Mouse (Mus musculus) midbrain, embryonic 11.5 days (tissue): Measurements from ENCODE around the gene Ptpra. TPM values are rescaled to one million over a fixed set of nuclear protein-coding genes. Genes with fewer than 3 reads are reported as not detected.

ENCODE experiments used
- ATAC-seq: fragments of 200-750 bp; cut with Nextera tagmentation; 2 replicates; pipeline ENCODE4 v1.8.0; 2017; ENCODE audit warnings: moderate TSS enrichment, moderate library complexity; ENCODE audit not compliant: low FRiP score
- DNase-seq: peaks from one replicate; pipeline ENCODE4 v3.0.0; 2015; ENCODE audit warnings: low spot score; ENCODE audit errors: missing footprints
- H3K27ac ChIP-seq: fragments of 300-500 bp; sonication (generic); 2 replicates; pipeline ENCODE4 v1.5.1; 2014; ENCODE audit warnings: low read depth, low read length
- H3K27me3 ChIP-seq: fragments of 300-500 bp; sonication (generic); 2 replicates; pipeline ENCODE4 v1.6.1; 2014; ENCODE audit warnings: mild to moderate bottlenecking, low read length, moderate library complexity, mixed read lengths; ENCODE audit not compliant: control insufficient read depth, insufficient read depth
- H3K36me3 ChIP-seq: fragments of 300-500 bp; sonication (generic); 2 replicates; pipeline ENCODE4 v1.6.1; 2014; ENCODE audit warnings: mild to moderate bottlenecking, low read length, moderate library complexity, mixed read lengths; ENCODE audit not compliant: control insufficient read depth, insufficient read depth
- H3K4me1 ChIP-seq: fragments of 300-500 bp; sonication (generic); 2 replicates; pipeline ENCODE4 v1.6.1; 2014; ENCODE audit warnings: low read length; ENCODE audit not compliant: control insufficient read depth, insufficient read depth
- H3K4me2 ChIP-seq: fragments of 300-500 bp; sonication (generic); 2 replicates; pipeline ENCODE4 v1.6.1; 2014; ENCODE audit warnings: mild to moderate bottlenecking, moderate library complexity
- H3K4me3 ChIP-seq: fragments of 300-500 bp; sonication (generic); 2 replicates; pipeline ENCODE4 v1.5.1; 2014; ENCODE audit warnings: low read depth, low read length
- H3K9ac ChIP-seq: fragments of 300-500 bp; sonication (generic); 2 replicates; pipeline ENCODE4 v1.6.1; 2014; ENCODE audit warnings: low read length
- H3K9me3 ChIP-seq: fragments of 300-500 bp; sonication (generic); 2 replicates; pipeline ENCODE4 v1.6.1; 2016; ENCODE audit warnings: low read length; ENCODE audit not compliant: control insufficient read depth
- WGBS: fragments of 180-500 bp; shearing (Covaris S2); extraction: QIAGEN DNeasy Blood & Tissue Kit; methylation state at CpG from one replicate; pipeline ENCODE4 v1.1.7; 2014; 5-methylcytosine and 5-hydroxymethylcytosine counted together
- polyA plus RNA-seq: library from polyadenylated mRNA; unstranded; fragments of >200 nt; fragmentation: Nextera tagmentation; extraction: Ambion mirVana; gene quantifications from 2 replicates; pipeline ENCODE4 v1.2.1, GENCODE M21; 2014

Gene Ptpra
- polyA plus RNA-seq, 1 experiment from 2014 or later: 111 TPM

- H3K27me3 ChIP-seq: no peaks in the 10 kb centered on the region
- ATAC-seq (no peak), DNase-seq (no peak)
- H3K4me1 ChIP-seq: peaks cover 16% of the 10 kb centered on the region
- WGBS: 88% methylated on average over 8 of the region's 8 CpGs
- no peak overlapping the region for H3K27ac ChIP-seq
- no peak overlapping the region for H3K4me2 ChIP-seq
- H3K9me3 ChIP-seq: no peaks in the 10 kb centered on the region
- H3K9ac ChIP-seq: no peak overlapping the region
- H3K36me3 ChIP-seq: no peaks in the 10 kb centered on the region; the same call in 1 of the 2 replicates
- H3K4me3 ChIP-seq: no peak overlapping the region
Observed at GRCm38 (mm10) chr2:130472908-130473510, 22.9 kb downstream of the Ptpra start.

GRCm38 (mm10) chr2:130475764-130476163, 25.7 kb downstream of the Ptpra start:
- DNase-seq (no peak), ATAC-seq (no peak)
- no peak overlapping the region for H3K27ac ChIP-seq
- WGBS: 96% methylated on average over 11 of the region's 11 CpGs
- peaks cover 4% of the 10 kb centered on the region; the same call in 1 of the 2 replicates for H3K9me3 ChIP-seq
- no peaks in the 10 kb centered on the region for H3K27me3 ChIP-seq
- no peaks in the 10 kb centered on the region for H3K4me1 ChIP-seq
- no peak overlapping the region for H3K4me3 ChIP-seq
- no peak overlapping the region for H3K9ac ChIP-seq
- no peaks in the 10 kb centered on the region; the same call in 1 of the 2 replicates for H3K36me3 ChIP-seq
- H3K4me2 ChIP-seq: no peak overlapping the region

GRCm38 (mm10) chr2:130476666-130477297, 26.7 kb downstream of the Ptpra start:
- Histone ChIP-seq H3K4me3 (no peak overlapping the region), H3K27ac (no peak overlapping the region), H3K9ac (no peak overlapping the region), H3K4me1 (no peaks in the 10 kb centered on the region), H3K4me2 (no peak overlapping the region), H3K27me3 (no peaks in the 10 kb centered on the region), H3K36me3 (no peaks in the 10 kb centered on the region; the same call in 1 of the 2 replicates), H3K9me3 (peaks cover 4% of the 10 kb centered on the region; the same call in 1 of the 2 replicates)
- ATAC-seq (no peak), DNase-seq (no peak)
- 81% methylated on average over 6 of the region's 6 CpGs for WGBS

GRCm38 (mm10) chr2:130482177-130482576, 32.1 kb downstream of the Ptpra start:
- no peaks in the 10 kb centered on the region for H3K4me1 ChIP-seq
- no peak overlapping the region for H3K9ac ChIP-seq
- H3K36me3 ChIP-seq: no peaks in the 10 kb centered on the region; the same call in 1 of the 2 replicates
- no peak overlapping the region for H3K4me2 ChIP-seq
- no peak for ATAC-seq
- H3K27ac ChIP-seq: no peak overlapping the region
- H3K27me3 ChIP-seq: no peaks in the 10 kb centered on the region
- peaks cover 4% of the 10 kb centered on the region; the same call in 1 of the 2 replicates for H3K9me3 ChIP-seq
- H3K4me3 ChIP-seq: no peak overlapping the region
- WGBS: 93% methylated on average over 4 of the region's 4 CpGs
- no peak for DNase-seq

GRCm38 (mm10) chr2:130482700-130483099, 32.6 kb downstream of the Ptpra start:
- no peaks in the 10 kb centered on the region for H3K27me3 ChIP-seq
- H3K36me3 ChIP-seq: no peaks in the 10 kb centered on the region; the same call in 1 of the 2 replicates
- H3K9me3 ChIP-seq: peaks cover 4% of the 10 kb centered on the region; the same call in 1 of the 2 replicates
- 74% methylated on average over 3 of the region's 3 CpGs for whole genome bisulfite sequencing
- no peak overlapping the region for H3K4me2 ChIP-seq
- H3K27ac ChIP-seq: no peak overlapping the region
- ATAC-seq: no peak
- H3K4me1 ChIP-seq: peaks cover 1% of the 10 kb centered on the region; the same call in 1 of the 2 replicates
- no peak for DNase-seq
- no peak overlapping the region for H3K4me3 ChIP-seq
- H3K9ac ChIP-seq: no peak overlapping the region

GRCm38 (mm10) chr2:130484206-130484605, 34.1 kb downstream of the Ptpra start:
- no peaks in the 10 kb centered on the region for H3K36me3 ChIP-seq
- no peaks in the 10 kb centered on the region for H3K9me3 ChIP-seq
- H3K4me3 ChIP-seq: no peak overlapping the region
- H3K9ac ChIP-seq: no peak overlapping the region
- peaks cover 5% of the 10 kb centered on the region; the same call in 1 of the 2 replicates for H3K4me1 ChIP-seq
- no peak overlapping the region for H3K27ac ChIP-seq
- no peak overlapping the region for H3K4me2 ChIP-seq
- ATAC-seq (no peak), DNase-seq (no peak)
- H3K27me3 ChIP-seq: no peaks in the 10 kb centered on the region
- 94% methylated on average over 1 of the region's 1 CpGs for WGBS

- H3K9me3 ChIP-seq: peaks cover 3% of the 10 kb centered on the region; the same call in 1 of the 2 replicates
- ATAC-seq (no peak), DNase-seq (no peak)
- WGBS: 41% methylated on average over 2 of the region's 2 CpGs
- H3K27me3 ChIP-seq: no peaks in the 10 kb centered on the region
- H3K4me1 ChIP-seq: peaks cover 14% of the 10 kb centered on the region
- no peak overlapping the region for H3K4me2 ChIP-seq
- no peak overlapping the region for H3K9ac ChIP-seq
- no peak overlapping the region for H3K4me3 ChIP-seq
- 0 out of 2 replicates have a peak, but pooled peaks cover 2% of the 10 kb centered on the region for H3K36me3 ChIP-seq
- H3K27ac ChIP-seq: no peak overlapping the region
Observed at GRCm38 (mm10) chr2:130488002-130488401, 37.9 kb downstream of the Ptpra start.

GRCm38 (mm10) chr2:130488600-130488999, 38.5 kb downstream of the Ptpra start:
- H3K4me2 ChIP-seq: no peak overlapping the region
- H3K27ac ChIP-seq: no peak overlapping the region

GRCm38 (mm10) chr2:130491162-130491561, 41.1 kb downstream of the Ptpra start:
- WGBS: 23% methylated on average over 4 of the region's 4 CpGs
- peaks cover 17% of the 10 kb centered on the region for H3K4me1 ChIP-seq
- H3K27ac ChIP-seq: peak overlapping the region; percentile 77
- no peak overlapping the region for H3K9ac ChIP-seq
- no peak overlapping the region for H3K4me2 ChIP-seq
- ATAC-seq (peak; percentile 76), DNase-seq (peak; percentile 91)
- no peaks in the 10 kb centered on the region for H3K27me3 ChIP-seq
- peaks cover 3% of the 10 kb centered on the region; the same call in 1 of the 2 replicates for H3K9me3 ChIP-seq
- H3K4me3 ChIP-seq: no peak overlapping the region
- 0 out of 2 replicates have a peak, but pooled peaks cover 2% of the 10 kb centered on the region for H3K36me3 ChIP-seq

More at GRCm38 (mm10) chr2:130488600-130488999, 38.5 kb downstream of the Ptpra start:
- 84% methylated on average over 4 of the region's 4 CpGs for WGBS
- Histone ChIP-seq H3K9me3 (peaks cover 3% of the 10 kb centered on the region; the same call in 1 of the 2 replicates), H3K36me3 (0 out of 2 replicates have a peak, but pooled peaks cover 2% of the 10 kb centered on the region), H3K4me1 (peaks cover 14% of the 10 kb centered on the region), H3K9ac (no peak overlapping the region), H3K27me3 (no peaks in the 10 kb centered on the region), H3K4me3 (no peak overlapping the region)
- DNase-seq (no peak), ATAC-seq (no peak)
